Mouse (Mus musculus) lung, adult 18-20 months (tissue): ENCODE results near the gene Mrpl38.

Source experiments
- DNase-seq, 2 experiments: peaks; one replicate each; pipeline ENCODE4 v3.0.0; 2022; ENCODE audit warnings: mixed read lengths in 2 of 2

Mrpl38 gene

GRCm38 (mm10) chr11:116089545-116089944 lies 49.1 kb downstream of the Mrpl38 start:
- no peak for DNase-seq

- DNase-seq = peak; percentile 50 to 68
Observed at GRCm38 (mm10) chr11:116088741-116089394, 49.8 kb downstream of the Mrpl38 start.

- no peak for DNase-seq
Observed at GRCm38 (mm10) chr11:116088188-116088587, 50.5 kb downstream of the Mrpl38 start.

- DNase-seq = peak; percentile 90 to 92
Observed at GRCm38 (mm10) chr11:116087194-116088130, 51.2 kb downstream of the Mrpl38 start.

GRCm38 (mm10) chr11:116086258-116087193 lies 52.1 kb downstream of the Mrpl38 start, which contains the start of gene Wbp2:
TSS of gene Wbp2 (minus strand) at chr11:116086995.
- DNase-seq = peak; percentile 99

- DNase-seq = peak in 1 of 2 experiments; percentile 50
Observed at GRCm38 (mm10) chr11:116084166-116084565, 54.5 kb downstream of the Mrpl38 start.

GRCm38 (mm10) chr11:116083096-116083672 lies 55.5 kb downstream of the Mrpl38 start:
- DNase-seq = no peak
